Mouse (Mus musculus): ENCODE data around the gene Cpeb3. TPM values are rescaled to one million over a fixed set of nuclear protein-coding genes. Genes with fewer than 3 reads are reported as not detected.
"Not testable (repeated sequence)": the region's sequence is repeated elsewhere in the genome, so short reads cannot be mapped to it uniquely, and the experiment has no call there.

Gene Cpeb3
- polyA plus RNA-seq, 1 experiment from 2014 or later = 16.1 TPM

- H3K79me2 ChIP-seq (ENCODE audit: inconsistent target) = no peaks in the 10 kb centered on the region
- H3K4me3 ChIP-seq (ENCODE audit: inconsistent target) = no peak overlapping the region
- 95% methylated on average over 6 of the region's 6 CpGs for WGBS (ENCODE audit: missing documents)
- H3K27ac ChIP-seq = no peak overlapping the region
- peaks cover 22% of the 10 kb centered on the region; the same call in 1 of the 2 replicates for H3K36me3 ChIP-seq (ENCODE audit: inconsistent target)
These were observed 16.9 kb upstream of the Cpeb3 start for GRCm38 (mm10) chr19:37225197-37225862.

- H3K36me3 ChIP-seq (ENCODE audit: inconsistent target) = peaks cover 51% of the 10 kb centered on the region
- peaks cover 97% of the 10 kb centered on the region for H3K79me2 ChIP-seq (ENCODE audit: inconsistent target)
- H3K4me3 ChIP-seq (ENCODE audit: inconsistent target) = no peak overlapping the region
- no peak overlapping the region for H3K27ac ChIP-seq
- 94% methylated on average over 2 of the region's 2 CpGs for WGBS (ENCODE audit: missing documents)
These were observed 6.3 kb upstream of the Cpeb3 start for GRCm38 (mm10) chr19:37214711-37215110.

GRCm38 (mm10) chr19:37211416-37211815 lies 3.0 kb upstream of the Cpeb3 start:
- Histone ChIP-seq H3K4me3 (ENCODE audit: inconsistent target) (no peak overlapping the region), H3K36me3 (ENCODE audit: inconsistent target) (peaks cover 26% of the 10 kb centered on the region), H3K79me2 (ENCODE audit: inconsistent target) (peaks cover 86% of the 10 kb centered on the region), H3K27ac (no peak overlapping the region)
- WGBS (ENCODE audit: missing documents) = 83% methylated on average over 3 of the region's 3 CpGs

GRCm38 (mm10) chr19:37210457-37210856 lies 2.1 kb upstream of the Cpeb3 start:
- 89% methylated on average over 4 of the region's 4 CpGs for WGBS (ENCODE audit: missing documents)
- no peak overlapping the region for H3K27ac ChIP-seq
- H3K79me2 ChIP-seq (ENCODE audit: inconsistent target) = peaks cover 85% of the 10 kb centered on the region
- no peak overlapping the region for H3K4me3 ChIP-seq (ENCODE audit: inconsistent target)
- peaks cover 17% of the 10 kb centered on the region for H3K36me3 ChIP-seq (ENCODE audit: inconsistent target)

GRCm38 (mm10) chr19:37209467-37210128 lies 1.2 kb upstream of the Cpeb3 start:
- Histone ChIP-seq H3K4me3 (ENCODE audit: inconsistent target) (no peak overlapping the region), H3K27ac (no peak overlapping the region)
- WGBS (ENCODE audit: missing documents) = 96% methylated on average over 5 of the region's 8 CpGs

GRCm38 (mm10) chr19:37208986-37209385 lies 585 bp upstream of the Cpeb3 start:
- H3K79me2 ChIP-seq (ENCODE audit: inconsistent target) = peaks cover 78% of the 10 kb centered on the region
- 62% methylated on average over 7 of the region's 7 CpGs for WGBS (ENCODE audit: missing documents)
- peak overlapping the region; percentile 77; the same call in 1 of the 2 replicates for H3K27ac ChIP-seq
- H3K4me3 ChIP-seq (ENCODE audit: inconsistent target) = peak overlapping the region; percentile 75
- peaks cover 12% of the 10 kb centered on the region for H3K36me3 ChIP-seq (ENCODE audit: inconsistent target)

More at GRCm38 (mm10) chr19:37209467-37210128, 1.2 kb upstream of the Cpeb3 start:
- peaks cover 84% of the 10 kb centered on the region for H3K79me2 ChIP-seq (ENCODE audit: inconsistent target)
- H3K36me3 ChIP-seq (ENCODE audit: inconsistent target) = peaks cover 12% of the 10 kb centered on the region

- Histone ChIP-seq H3K4me3 (ENCODE audit: inconsistent target) (peak within 1 kb of the TSS; percentile 75), H3K79me2 (ENCODE audit: inconsistent target) (peaks cover 67% of the 10 kb centered on the region), H3K27ac (peak within 1 kb of the TSS; percentile 77), H3K36me3 (ENCODE audit: inconsistent target) (peaks cover 12% of the 10 kb centered on the region)
- 1% methylated on average over 83 of the region's 94 CpGs for WGBS (ENCODE audit: missing documents)
These were observed 862 bp downstream of the Cpeb3 start, which contains the start of gene March5 for GRCm38 (mm10) chr19:37207303-37208175. TSS of gene March5 (plus strand) at chr19:37207543.

- peaks cover 60% of the 10 kb centered on the region for H3K79me2 ChIP-seq (ENCODE audit: inconsistent target)
- 0% methylated on average over 44 of the region's 47 CpGs for WGBS (ENCODE audit: missing documents)
- peak overlapping the region; percentile 46 for H3K27ac ChIP-seq
- peaks cover 12% of the 10 kb centered on the region for H3K36me3 ChIP-seq (ENCODE audit: inconsistent target)
- H3K4me3 ChIP-seq (ENCODE audit: inconsistent target) = peak overlapping the region; percentile 50
These were observed 1.6 kb downstream of the Cpeb3 start for GRCm38 (mm10) chr19:37206641-37207302.

GRCm38 (mm10) chr19:37205155-37205554 lies 3.2 kb downstream of the Cpeb3 start:
- not testable (repeated sequence) for H3K27ac ChIP-seq; H3K4me3 ChIP-seq (ENCODE audit: inconsistent target); H3K36me3 ChIP-seq (ENCODE audit: inconsistent target)
- peaks cover 44% of the 10 kb centered on the region for H3K79me2 ChIP-seq (ENCODE audit: inconsistent target)

- Histone ChIP-seq H3K79me2 (ENCODE audit: inconsistent target) (peaks cover 26% of the 10 kb centered on the region), H3K36me3 (ENCODE audit: inconsistent target) (no peaks in the 10 kb centered on the region), H3K4me3 (ENCODE audit: inconsistent target) (no peak overlapping the region), H3K27ac (no peak overlapping the region)
- 90% methylated on average over 1 of the region's 1 CpGs for WGBS (ENCODE audit: missing documents)
These were observed 5.0 kb downstream of the Cpeb3 start for GRCm38 (mm10) chr19:37203371-37203770.

- Histone ChIP-seq H3K36me3 (ENCODE audit: inconsistent target) (no peaks in the 10 kb centered on the region), H3K27ac (no peak overlapping the region), H3K4me3 (ENCODE audit: inconsistent target) (no peak overlapping the region), H3K79me2 (ENCODE audit: inconsistent target) (peaks cover 6% of the 10 kb centered on the region; the same call in 1 of the 2 replicates)
- 78% methylated on average over 2 of the region's 2 CpGs for WGBS (ENCODE audit: missing documents)
These were observed 8.5 kb downstream of the Cpeb3 start for GRCm38 (mm10) chr19:37199889-37200288.

- H3K79me2 ChIP-seq (ENCODE audit: inconsistent target) = peaks cover 4% of the 10 kb centered on the region; the same call in 1 of the 2 replicates
- 95% methylated on average over 1 of the region's 1 CpGs for WGBS (ENCODE audit: missing documents)
- no peaks in the 10 kb centered on the region for H3K36me3 ChIP-seq (ENCODE audit: inconsistent target)
- no peak overlapping the region for H3K27ac ChIP-seq
- H3K4me3 ChIP-seq (ENCODE audit: inconsistent target) = no peak overlapping the region
These were observed 10.1 kb downstream of the Cpeb3 start for GRCm38 (mm10) chr19:37198165-37198880.

GRCm38 (mm10) chr19:37192475-37193058 lies 15.8 kb downstream of the Cpeb3 start:
- Histone ChIP-seq H3K79me2 (ENCODE audit: inconsistent target) (no peaks in the 10 kb centered on the region), H3K36me3 (ENCODE audit: inconsistent target) (no peaks in the 10 kb centered on the region), H3K27ac (no peak overlapping the region), H3K4me3 (ENCODE audit: inconsistent target) (no peak overlapping the region)
- 82% methylated on average over 5 of the region's 5 CpGs for WGBS (ENCODE audit: missing documents)
